Mouse (Mus musculus): ENCODE measurements around the gene Rasgef1b. TPM values are rescaled to one million over a fixed set of nuclear protein-coding genes. Genes with fewer than 3 reads are reported as not detected.

Gene Rasgef1b
- polyA plus RNA-seq, 1 experiment from 2014 or later = 13.3 TPM

DNA sequence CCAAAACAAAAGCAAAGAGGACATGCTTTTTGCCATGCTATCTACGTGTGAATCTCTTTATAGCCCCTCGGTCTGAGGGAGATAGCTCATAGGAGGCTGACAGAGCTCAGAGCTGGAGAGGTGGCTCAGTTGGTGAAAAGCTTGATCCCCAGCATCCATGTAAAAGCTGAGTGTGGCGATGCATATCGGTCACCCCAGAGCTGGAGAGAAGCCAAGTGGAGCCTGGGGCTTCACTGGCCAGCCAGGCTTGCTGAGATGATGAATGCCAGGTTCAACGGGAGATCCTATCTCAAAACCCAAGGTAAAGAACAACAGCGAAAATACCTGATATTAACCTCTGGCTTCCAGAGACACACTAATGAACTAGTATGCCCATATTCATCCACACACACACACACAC lies 142.6 kb downstream of the Rasgef1b start:
- Histone ChIP-seq H3K9ac (ENCODE audit: low read depth, low read length) (no peak overlapping the region), H3K4me2 (no peak overlapping the region), H3K4me3 (ENCODE audit: low read depth, low read length) (no peak overlapping the region), H3K4me1 (replicated peaks; ENCODE audit: control insufficient read depth, insufficient read depth, low read length) (no peaks in the 10 kb centered on the region), H3K9me3 (ENCODE audit: control insufficient read depth, low read length) (no peaks in the 10 kb centered on the region), H3K27ac (ENCODE audit: low read depth, low read length) (no peak overlapping the region), H3K27me3 (replicated peaks; ENCODE audit: control insufficient read depth, insufficient read depth, low read length) (no peaks in the 10 kb centered on the region), H3K36me3 (ENCODE audit: control insufficient read depth, insufficient read depth, low read length) (no peaks in the 10 kb centered on the region)
- ATAC-seq (replicated peaks; ENCODE audit: low FRiP score) (no peak), DNase-seq (ENCODE audit: low spot score) (peak; percentile 20)
- WGBS = 89% methylated on average over 6 of the region's 6 CpGs

DNA sequence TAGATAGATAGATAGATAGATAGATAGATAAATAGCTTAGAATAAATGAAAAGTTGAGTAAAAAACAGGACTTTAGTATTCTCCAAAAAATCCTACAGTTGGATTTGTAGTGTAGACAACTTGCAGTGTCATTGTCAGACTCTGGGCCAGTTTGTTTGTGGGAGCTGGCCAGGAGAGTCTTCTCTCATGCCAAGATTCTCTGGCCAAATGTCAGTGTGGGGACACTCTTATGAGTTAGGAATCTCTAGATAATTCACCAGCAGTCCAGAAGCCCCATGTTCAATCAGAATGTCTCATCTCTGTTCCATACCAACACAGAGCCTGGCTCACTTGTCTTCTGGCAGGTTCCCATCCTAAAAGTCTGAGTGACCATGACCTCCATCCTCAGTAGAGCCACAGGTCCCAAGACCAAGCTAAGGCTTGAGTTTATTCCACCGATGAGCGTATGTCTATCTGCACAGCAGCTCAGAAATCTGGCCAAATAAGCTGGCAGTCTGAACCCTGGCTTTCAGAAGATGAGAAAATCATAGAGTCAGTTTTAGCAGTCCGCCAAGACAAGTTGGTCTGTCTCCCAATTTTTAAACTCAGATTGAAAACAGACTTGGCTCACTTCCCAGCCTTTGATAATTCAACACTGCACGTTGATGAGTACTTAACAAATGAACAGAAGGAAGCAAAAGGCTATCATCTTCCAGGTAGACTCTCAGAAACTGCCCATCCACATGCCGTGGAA lies 143.5 kb downstream of the Rasgef1b start:
- 79% methylated on average over 5 of the region's 5 CpGs for WGBS

DNA sequence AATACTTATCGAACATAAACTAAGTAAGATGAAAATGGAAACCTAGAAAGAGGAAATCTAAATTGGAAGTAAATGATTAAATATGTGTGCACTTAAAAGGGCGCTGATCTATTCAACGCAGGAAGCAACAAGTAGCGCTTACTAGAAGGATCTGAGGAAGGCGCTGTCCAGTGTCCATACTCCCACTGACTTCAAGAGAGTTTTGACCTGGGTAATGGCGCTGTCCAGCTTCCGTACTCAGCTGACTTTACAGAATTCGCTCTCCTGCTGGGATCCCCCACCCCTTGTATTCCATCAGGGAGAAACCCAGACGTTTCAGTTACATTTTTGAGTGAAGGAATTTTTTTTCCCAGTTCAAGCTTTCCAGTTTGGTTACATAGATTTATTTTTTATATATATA lies 144.6 kb downstream of the Rasgef1b start:
- Histone ChIP-seq H3K27ac (ENCODE audit: low read depth, low read length) (no peak overlapping the region), H3K4me2 (no peak overlapping the region), H3K9me3 (ENCODE audit: control insufficient read depth, low read length) (no peaks in the 10 kb centered on the region), H3K36me3 (ENCODE audit: control insufficient read depth, insufficient read depth, low read length) (no peaks in the 10 kb centered on the region), H3K27me3 (replicated peaks; ENCODE audit: control insufficient read depth, insufficient read depth, low read length) (no peaks in the 10 kb centered on the region), H3K9ac (ENCODE audit: low read depth, low read length) (no peak overlapping the region), H3K4me3 (ENCODE audit: low read depth, low read length) (no peak overlapping the region), H3K4me1 (replicated peaks; ENCODE audit: control insufficient read depth, insufficient read depth, low read length) (no peaks in the 10 kb centered on the region)
- ATAC-seq (replicated peaks; ENCODE audit: low FRiP score) (no peak), DNase-seq (ENCODE audit: low spot score) (no peak)
- WGBS = 78% methylated on average over 9 of the region's 9 CpGs

More for the DNA sequence above, 143.5 kb downstream of the Rasgef1b start:
- H3K9me3 ChIP-seq (ENCODE audit: control insufficient read depth, low read length) = no peaks in the 10 kb centered on the region
- DNase-seq (ENCODE audit: low spot score) (peak; percentile 15), ATAC-seq (replicated peaks; ENCODE audit: low FRiP score) (no peak)
- H3K27me3 ChIP-seq (replicated peaks; ENCODE audit: control insufficient read depth, insufficient read depth, low read length) = no peaks in the 10 kb centered on the region
- no peak overlapping the region for H3K27ac ChIP-seq (ENCODE audit: low read depth, low read length)
- no peaks in the 10 kb centered on the region for H3K4me1 ChIP-seq (replicated peaks; ENCODE audit: control insufficient read depth, insufficient read depth, low read length)
- H3K36me3 ChIP-seq (ENCODE audit: control insufficient read depth, insufficient read depth, low read length) = no peaks in the 10 kb centered on the region
- H3K4me3 ChIP-seq (ENCODE audit: low read depth, low read length) = no peak overlapping the region
- H3K4me2 ChIP-seq = no peak overlapping the region
- no peak overlapping the region for H3K9ac ChIP-seq (ENCODE audit: low read depth, low read length)

DNA sequence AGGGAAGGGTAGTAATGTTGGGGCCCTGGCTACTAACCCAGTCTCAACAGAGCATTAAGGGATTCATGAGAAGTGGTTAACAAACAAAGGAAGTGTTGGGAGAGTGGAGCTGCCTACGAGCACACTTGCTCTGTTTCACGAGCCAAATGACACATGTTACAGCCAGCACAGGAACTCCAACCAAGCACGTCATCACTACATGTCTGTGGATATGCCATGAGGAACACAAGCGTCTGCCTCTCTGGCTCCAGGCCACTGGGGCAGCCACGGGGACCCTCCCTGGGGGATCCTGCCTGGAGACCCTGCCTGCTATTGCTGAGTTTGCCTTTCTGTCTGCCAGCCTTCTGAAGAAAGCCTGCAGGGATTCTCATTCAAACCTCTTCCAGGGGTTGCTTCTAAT lies 146.8 kb downstream of the Rasgef1b start:
- no peaks in the 10 kb centered on the region for H3K27me3 ChIP-seq (replicated peaks; ENCODE audit: control insufficient read depth, insufficient read depth, low read length)
- DNase-seq (ENCODE audit: low spot score) = no peak

DNA sequence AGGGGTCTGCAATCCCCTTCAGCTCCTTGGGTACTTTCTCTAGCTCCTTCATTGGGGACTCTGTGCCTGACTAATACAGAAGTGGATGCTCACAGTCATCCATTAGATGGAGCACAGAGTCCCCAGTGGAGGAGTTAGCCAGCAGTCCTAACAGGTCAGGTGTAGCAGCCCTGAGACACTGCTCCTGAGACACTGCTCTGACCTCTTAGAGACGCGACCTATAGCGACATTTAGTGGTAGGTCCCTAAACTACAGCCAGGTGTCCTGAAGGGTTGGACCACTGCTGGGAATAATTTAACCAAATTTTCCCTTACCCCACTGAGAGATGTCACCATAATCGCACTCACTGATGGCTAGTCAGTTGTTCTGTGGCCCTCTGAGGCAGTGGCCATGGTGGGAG lies 150.2 kb downstream of the Rasgef1b start:
- Histone ChIP-seq H3K4me1 (replicated peaks; ENCODE audit: control insufficient read depth, insufficient read depth, low read length) (no peaks in the 10 kb centered on the region), H3K27me3 (replicated peaks; ENCODE audit: control insufficient read depth, insufficient read depth, low read length) (no peaks in the 10 kb centered on the region), H3K9me3 (ENCODE audit: control insufficient read depth, low read length) (no peaks in the 10 kb centered on the region), H3K4me2 (no peak overlapping the region), H3K36me3 (ENCODE audit: control insufficient read depth, insufficient read depth, low read length) (no peaks in the 10 kb centered on the region), H3K9ac (ENCODE audit: low read depth, low read length) (no peak overlapping the region), H3K4me3 (ENCODE audit: low read depth, low read length) (no peak overlapping the region), H3K27ac (ENCODE audit: low read depth, low read length) (no peak overlapping the region)
- 10% methylated on average over 4 of the region's 4 CpGs for WGBS
- DNase-seq (ENCODE audit: low spot score) (no peak), ATAC-seq (replicated peaks; ENCODE audit: low FRiP score) (peak; percentile 62; the same call in 1 of the 2 replicates)

More for the DNA sequence above, 146.8 kb downstream of the Rasgef1b start:
- Histone ChIP-seq H3K4me1 (replicated peaks; ENCODE audit: control insufficient read depth, insufficient read depth, low read length) (no peaks in the 10 kb centered on the region), H3K9me3 (ENCODE audit: control insufficient read depth, low read length) (no peaks in the 10 kb centered on the region), H3K27ac (ENCODE audit: low read depth, low read length) (no peak overlapping the region), H3K36me3 (ENCODE audit: control insufficient read depth, insufficient read depth, low read length) (no peaks in the 10 kb centered on the region), H3K4me3 (ENCODE audit: low read depth, low read length) (no peak overlapping the region), H3K9ac (ENCODE audit: low read depth, low read length) (no peak overlapping the region), H3K4me2 (no peak overlapping the region)
- WGBS = 39% methylated on average over 5 of the region's 5 CpGs
- ATAC-seq (replicated peaks; ENCODE audit: low FRiP score) = no peak

DNA sequence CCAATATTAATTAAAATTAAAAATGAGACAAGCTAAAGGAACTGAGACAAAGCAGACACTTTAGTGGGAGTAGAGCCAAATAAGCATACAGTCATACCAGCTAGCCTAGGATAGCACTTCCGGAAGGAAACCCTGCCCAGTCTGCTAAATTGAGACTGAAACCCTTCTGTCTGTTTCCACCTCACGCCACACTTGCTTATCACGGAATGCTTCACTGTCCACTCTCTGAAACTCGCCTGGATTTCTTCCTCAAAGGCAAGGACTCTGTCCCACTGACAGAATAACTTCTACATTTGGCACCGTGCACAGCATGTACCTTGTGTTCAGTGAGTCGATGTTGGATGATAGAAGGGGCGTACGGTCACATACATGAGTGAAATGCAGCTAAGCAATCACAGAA lies 153.0 kb downstream of the Rasgef1b start:
- 60% methylated on average over 8 of the region's 8 CpGs for WGBS
- Histone ChIP-seq H3K27me3 (replicated peaks; ENCODE audit: control insufficient read depth, insufficient read depth, low read length) (no peaks in the 10 kb centered on the region), H3K4me2 (no peak overlapping the region), H3K9ac (ENCODE audit: low read depth, low read length) (no peak overlapping the region), H3K36me3 (ENCODE audit: control insufficient read depth, insufficient read depth, low read length) (no peaks in the 10 kb centered on the region), H3K4me1 (replicated peaks; ENCODE audit: control insufficient read depth, insufficient read depth, low read length) (no peaks in the 10 kb centered on the region), H3K9me3 (ENCODE audit: control insufficient read depth, low read length) (no peaks in the 10 kb centered on the region), H3K27ac (ENCODE audit: low read depth, low read length) (no peak overlapping the region), H3K4me3 (ENCODE audit: low read depth, low read length) (no peak overlapping the region)
- ATAC-seq (replicated peaks; ENCODE audit: low FRiP score) (no peak), DNase-seq (ENCODE audit: low spot score) (no peak)

DNA sequence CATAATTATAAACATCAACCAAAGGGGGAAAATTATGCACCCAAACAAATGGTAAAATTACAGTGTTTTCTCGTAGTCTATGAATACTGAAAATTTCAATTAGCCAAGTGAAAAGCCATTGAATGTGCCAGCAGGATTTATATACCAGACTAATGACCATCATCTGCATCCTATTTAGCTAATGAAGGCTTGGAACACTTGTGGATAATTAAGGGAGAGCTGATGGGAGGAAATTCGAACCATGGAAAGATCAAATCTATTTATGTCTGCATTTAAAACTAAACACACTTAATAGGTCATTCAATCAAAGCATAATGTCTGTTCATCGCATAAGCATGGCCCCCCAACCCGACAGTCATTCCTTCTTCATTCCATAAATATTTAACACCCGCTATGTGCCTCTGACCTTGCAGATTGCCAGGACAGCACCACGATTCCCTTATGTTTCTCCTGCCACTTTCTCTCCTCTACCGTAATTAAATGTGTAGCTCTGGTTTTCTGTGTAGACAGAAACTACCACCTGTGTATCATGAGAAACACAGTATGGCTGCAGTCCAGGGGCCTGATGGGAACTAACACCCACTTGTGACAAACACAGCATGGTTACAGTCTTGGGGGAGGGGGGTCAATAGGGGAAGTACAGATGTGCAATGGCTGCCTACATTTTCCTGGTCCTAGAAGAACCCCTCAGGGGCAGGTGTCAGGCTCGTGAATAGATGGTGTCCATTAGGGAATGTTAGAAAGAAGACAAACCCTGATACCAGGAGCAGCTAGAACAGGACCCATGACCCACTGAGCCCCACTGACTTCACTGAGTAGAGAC lies 164.2 kb downstream of the Rasgef1b start:
- no peak overlapping the region for H3K4me3 ChIP-seq (ENCODE audit: low read depth, low read length)
- H3K27ac ChIP-seq (ENCODE audit: low read depth, low read length) = no peak overlapping the region
- H3K9me3 ChIP-seq (ENCODE audit: control insufficient read depth, low read length) = no peaks in the 10 kb centered on the region
- no peaks in the 10 kb centered on the region for H3K36me3 ChIP-seq (ENCODE audit: control insufficient read depth, insufficient read depth, low read length)
- WGBS = 77% methylated on average over 8 of the region's 8 CpGs
- H3K27me3 ChIP-seq (replicated peaks; ENCODE audit: control insufficient read depth, insufficient read depth, low read length) = no peaks in the 10 kb centered on the region
- peak; percentile 23 for DNase-seq (ENCODE audit: low spot score)
- no peak overlapping the region for H3K4me2 ChIP-seq
- no peak for ATAC-seq (replicated peaks; ENCODE audit: low FRiP score)
- no peak overlapping the region for H3K9ac ChIP-seq (ENCODE audit: low read depth, low read length)
- no peaks in the 10 kb centered on the region for H3K4me1 ChIP-seq (replicated peaks; ENCODE audit: control insufficient read depth, insufficient read depth, low read length)

DNA sequence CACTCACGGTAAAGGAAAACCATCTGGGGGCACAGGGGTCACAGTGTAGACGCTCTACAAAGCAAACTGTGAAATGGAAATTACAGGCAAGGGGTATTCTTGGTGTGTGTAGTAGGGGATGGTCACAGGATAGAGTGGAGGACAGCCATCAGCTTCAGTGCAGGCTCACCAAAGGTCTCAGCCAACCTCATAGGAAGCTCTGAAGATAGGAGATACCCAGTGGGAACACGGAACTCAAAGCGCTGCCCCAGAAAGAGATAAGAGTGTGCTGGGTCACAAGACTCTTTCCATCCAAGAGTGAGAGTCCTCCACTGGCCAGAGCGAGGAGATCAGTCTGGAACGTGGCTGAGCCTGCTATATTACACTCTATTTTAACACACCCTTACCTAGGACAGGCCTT lies 166.8 kb downstream of the Rasgef1b start:
- Histone ChIP-seq H3K36me3 (ENCODE audit: control insufficient read depth, insufficient read depth, low read length) (no peaks in the 10 kb centered on the region), H3K4me3 (ENCODE audit: low read depth, low read length) (no peak overlapping the region), H3K4me2 (no peak overlapping the region), H3K9me3 (ENCODE audit: control insufficient read depth, low read length) (no peaks in the 10 kb centered on the region), H3K27me3 (replicated peaks; ENCODE audit: control insufficient read depth, insufficient read depth, low read length) (no peaks in the 10 kb centered on the region), H3K27ac (ENCODE audit: low read depth, low read length) (no peak overlapping the region), H3K9ac (ENCODE audit: low read depth, low read length) (no peak overlapping the region), H3K4me1 (replicated peaks; ENCODE audit: control insufficient read depth, insufficient read depth, low read length) (no peaks in the 10 kb centered on the region)
- peak; percentile 71 for ATAC-seq (replicated peaks; ENCODE audit: low FRiP score)
- WGBS = 51% methylated on average over 6 of the region's 6 CpGs
- no peak for DNase-seq (ENCODE audit: low spot score)

All from liver, embryonic 11.5 days (tissue).